Mouse (Mus musculus) midbrain, postnatal 0 days (tissue): ENCODE measurements around the gene Acer3. TPM values are rescaled to one million over a fixed set of nuclear protein-coding genes. Genes with fewer than 3 reads are reported as not detected.
"Not testable (repeated sequence)": the region's sequence is repeated elsewhere in the genome, so short reads cannot be mapped to it uniquely, and the experiment has no call there.

Experiments used
- ATAC-seq: fragments of 200-750 bp; cut with Nextera tagmentation; 2 replicates; pipeline ENCODE4 v1.8.0; 2017; ENCODE audit warnings: moderate number of reproducible peaks, mild to moderate bottlenecking, moderate TSS enrichment, moderate library complexity; ENCODE audit not compliant: low FRiP score
- DNase-seq: peaks from one replicate; pipeline ENCODE4 v3.0.0-alpha.2; 2015; ENCODE audit warnings: low spot score
- H3K27ac ChIP-seq: fragments of 300-500 bp; sonication (generic); 2 replicates; pipeline ENCODE4 v1.5.1; 2014; ENCODE audit warnings: low read depth, mild to moderate bottlenecking, low read length, mixed read lengths
- H3K27me3 ChIP-seq: fragments of 300-500 bp; sonication (generic); 2 replicates; pipeline ENCODE4 v1.6.1; 2014; ENCODE audit warnings: low read length, control low read depth, mixed read lengths; ENCODE audit not compliant: insufficient read depth
- H3K36me3 ChIP-seq: fragments of 300-500 bp; sonication (generic); 2 replicates; pipeline ENCODE4 v1.6.1; 2014; ENCODE audit warnings: low read length, control low read depth, mixed read lengths; ENCODE audit not compliant: insufficient read depth
- H3K4me1 ChIP-seq: fragments of 300-500 bp; sonication (generic); 2 replicates; pipeline ENCODE4 v1.6.1; 2014; ENCODE audit warnings: mild to moderate bottlenecking, control low read depth, antibody characterized with exemption, low read length, mixed read lengths; ENCODE audit not compliant: insufficient read depth
- H3K4me2 ChIP-seq: fragments of 300-500 bp; sonication (generic); 2 replicates; pipeline ENCODE4 v1.6.1; 2014; ENCODE audit warnings: low read depth, mild to moderate bottlenecking, low read length, mixed read lengths; ENCODE audit not compliant: poor library complexity, severe bottlenecking
- H3K4me3 ChIP-seq: fragments of 300-500 bp; sonication (generic); 2 replicates; pipeline ENCODE4 v1.5.1; 2014; ENCODE audit warnings: low read depth, mild to moderate bottlenecking, low read length, moderate library complexity
- H3K9ac ChIP-seq: fragments of 300-500 bp; sonication (generic); replicated peaks from 2 replicates; pipeline ENCODE4 v1.6.1; 2014; ENCODE audit warnings: mild to moderate bottlenecking, low read length, moderate library complexity, mixed read lengths; ENCODE audit not compliant: poor library complexity, severe bottlenecking
- H3K9me3 ChIP-seq: fragments of 300-500 bp; sonication (generic); 2 replicates; pipeline ENCODE4 v1.6.1; 2016; ENCODE audit warnings: low read length, control low read depth
- CTCF ChIP-seq: IDR thresholded peaks from 2 replicates; pipeline ENCODE4 v1.5.1; 2016; ENCODE audit warnings: antibody characterized with exemption, mild to moderate bottlenecking
- WGBS: fragments of 180-500 bp; shearing (Covaris S2); extraction: QIAGEN DNeasy Blood & Tissue Kit; methylation state at CpG from one replicate; pipeline ENCODE4 v1.1.7; 2014; 5-methylcytosine and 5-hydroxymethylcytosine counted together
- polyA plus RNA-seq: library from polyadenylated mRNA; unstranded; fragments of >200 nt; fragmentation: Nextera tagmentation; extraction: Ambion mirVana; gene quantifications from 2 replicates; pipeline ENCODE4 v1.2.1, GENCODE M21; 2015
- total RNA-seq: library from RNA; depleted of rRNA; stranded (reverse); fragments of >200 nt; gene quantifications from 2 replicates; pipeline ENCODE4 v1.2.3, GENCODE M21; 2014

Gene Acer3
- total and polyA plus RNA-seq, 2 experiments from 2014 or later = 12.0 to 19.8 TPM

DNA sequence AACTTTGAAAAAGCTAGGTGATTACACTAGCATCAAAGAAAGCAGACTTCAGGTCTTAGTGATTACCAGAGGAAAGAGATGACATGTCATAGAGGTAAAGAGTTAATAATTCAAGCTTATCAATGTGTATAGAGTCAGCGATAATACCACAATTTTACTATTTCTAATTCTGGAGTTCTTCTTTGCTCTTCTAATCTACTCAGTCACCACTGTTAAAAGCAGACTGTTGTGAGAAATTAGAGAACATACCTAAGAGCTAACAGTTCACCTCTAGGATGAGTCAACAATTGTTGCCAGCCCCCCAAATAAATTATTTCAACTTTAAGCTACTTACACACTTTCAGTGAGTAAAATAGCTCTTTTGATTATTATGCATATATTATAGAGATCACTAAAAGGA lies 28.1 kb downstream of the Acer3 start:
- Histone ChIP-seq H3K27me3 (no peaks in the 10 kb centered on the region), H3K9me3 (no peaks in the 10 kb centered on the region), H3K4me3 (no peak overlapping the region), H3K4me2 (no peak overlapping the region), H3K4me1 (no peaks in the 10 kb centered on the region), H3K36me3 (no peaks in the 10 kb centered on the region), H3K27ac (no peak overlapping the region), H3K9ac (no peak overlapping the region)
- WGBS = 90% methylated on average over 1 of the region's 1 CpGs
- DNase-seq (no peak), ATAC-seq (no peak)
- no peak for TF ChIP-seq CTCF

DNA sequence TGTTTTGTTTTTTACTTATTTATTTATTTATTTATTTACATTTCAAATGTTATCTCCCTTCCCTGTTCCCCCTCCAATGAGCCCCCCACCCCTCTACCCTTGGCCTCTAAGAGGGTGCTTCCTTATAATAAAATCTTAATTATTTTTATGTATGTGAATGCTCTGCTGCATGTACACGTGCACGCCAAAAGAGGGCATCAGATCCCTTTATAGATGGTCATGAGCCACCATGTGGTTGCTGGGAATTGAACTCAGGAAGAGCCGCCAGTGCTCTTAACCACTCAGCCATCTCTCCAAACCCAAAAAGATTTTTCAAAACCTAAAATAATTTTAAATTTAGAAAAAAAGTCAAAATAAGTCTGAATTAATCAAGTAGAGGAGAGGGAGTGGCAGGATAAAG lies 31.4 kb downstream of the Acer3 start:
- TF ChIP-seq CTCF = no peak
- H3K27me3 ChIP-seq = no peaks in the 10 kb centered on the region
- H3K36me3 ChIP-seq = no peaks in the 10 kb centered on the region
- no peak overlapping the region for H3K27ac ChIP-seq
- ATAC-seq = no peak
- H3K4me2 ChIP-seq = no peak overlapping the region
- WGBS = 35% methylated on average over 3 of the region's 3 CpGs
- H3K4me1 ChIP-seq = no peaks in the 10 kb centered on the region
- no peak overlapping the region for H3K9ac ChIP-seq
- H3K4me3 ChIP-seq = no peak overlapping the region
- no peaks in the 10 kb centered on the region for H3K9me3 ChIP-seq
- DNase-seq = no peak

DNA sequence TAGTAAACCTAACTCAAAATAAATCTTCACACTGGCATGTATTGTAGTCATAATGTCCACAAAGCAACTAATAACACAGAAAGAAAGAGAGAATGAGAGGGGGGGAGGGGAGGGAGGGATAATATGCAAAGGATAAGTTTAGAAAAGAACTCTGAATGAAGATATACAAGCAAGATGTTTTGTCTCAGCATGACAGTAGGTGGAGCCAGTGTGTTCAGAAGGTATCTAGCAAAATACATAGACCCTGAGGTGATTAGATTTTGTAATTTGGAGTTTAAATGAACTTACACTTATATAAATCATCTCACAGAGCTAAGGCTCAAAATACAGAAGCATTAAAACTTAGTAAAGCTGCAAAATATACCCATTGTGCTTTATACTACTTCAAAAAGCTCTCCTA lies 44.7 kb downstream of the Acer3 start:
- no peak for DNase-seq
- TF ChIP-seq CTCF = peak; percentile 29
- no peak for ATAC-seq

DNA sequence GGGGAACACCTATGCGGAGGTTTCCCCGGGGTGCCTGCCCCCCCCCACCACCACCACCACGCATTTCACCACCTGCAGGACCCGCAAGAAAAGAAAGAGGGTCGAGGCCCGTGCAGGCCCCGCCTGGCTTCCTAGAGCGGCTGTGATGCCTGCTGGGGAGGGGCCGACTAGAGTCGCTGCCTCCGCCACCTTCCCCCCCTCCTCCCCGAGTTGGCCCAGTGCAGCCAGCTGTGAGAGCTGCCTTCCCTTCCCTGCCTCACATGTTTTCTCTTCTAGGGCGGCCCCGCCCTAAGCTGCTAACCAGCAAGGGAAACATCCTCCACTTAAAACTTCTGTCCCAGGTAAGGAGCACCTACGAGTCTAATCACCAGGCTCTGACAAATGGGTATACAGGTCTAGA lies 52.8 kb downstream of the Acer3 start:
- not testable (repeated sequence) for ATAC-seq, DNase-seq, H3K9me3 ChIP-seq, H3K27ac ChIP-seq, H3K27me3 ChIP-seq, H3K36me3 ChIP-seq, H3K9ac ChIP-seq, H3K4me3 ChIP-seq, H3K4me1 ChIP-seq, H3K4me2 ChIP-seq
- 26% methylated on average over 8 of the region's 15 CpGs for WGBS

More for the DNA sequence above, 44.7 kb downstream of the Acer3 start:
- Histone ChIP-seq H3K9ac (no peak overlapping the region), H3K27ac (no peak overlapping the region), H3K9me3 (no peaks in the 10 kb centered on the region), H3K4me2 (no peak overlapping the region), H3K27me3 (no peaks in the 10 kb centered on the region), H3K4me3 (no peak overlapping the region), H3K4me1 (no peaks in the 10 kb centered on the region), H3K36me3 (no peaks in the 10 kb centered on the region)

DNA sequence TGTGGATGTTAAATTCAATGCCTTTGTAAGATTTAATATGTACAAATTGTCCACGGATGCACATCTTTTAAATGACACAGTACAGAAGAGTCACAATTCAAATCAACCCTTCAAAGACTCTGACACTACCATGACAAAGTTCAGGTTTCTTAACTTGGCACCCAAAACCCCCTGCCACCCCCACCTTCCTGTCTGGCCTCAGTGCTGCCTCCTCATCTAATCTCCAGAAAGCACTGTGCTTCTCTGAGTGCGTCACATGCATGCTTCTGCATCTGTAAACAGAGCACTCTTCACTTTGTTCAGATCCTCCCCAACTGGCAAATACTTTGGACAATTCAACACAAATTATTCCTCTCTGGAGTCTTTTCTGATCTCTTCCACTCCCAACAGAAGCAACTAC lies 68.5 kb downstream of the Acer3 start:
- no peak overlapping the region for H3K4me3 ChIP-seq
- no peak for TF ChIP-seq CTCF
- ATAC-seq = no peak

DNA sequence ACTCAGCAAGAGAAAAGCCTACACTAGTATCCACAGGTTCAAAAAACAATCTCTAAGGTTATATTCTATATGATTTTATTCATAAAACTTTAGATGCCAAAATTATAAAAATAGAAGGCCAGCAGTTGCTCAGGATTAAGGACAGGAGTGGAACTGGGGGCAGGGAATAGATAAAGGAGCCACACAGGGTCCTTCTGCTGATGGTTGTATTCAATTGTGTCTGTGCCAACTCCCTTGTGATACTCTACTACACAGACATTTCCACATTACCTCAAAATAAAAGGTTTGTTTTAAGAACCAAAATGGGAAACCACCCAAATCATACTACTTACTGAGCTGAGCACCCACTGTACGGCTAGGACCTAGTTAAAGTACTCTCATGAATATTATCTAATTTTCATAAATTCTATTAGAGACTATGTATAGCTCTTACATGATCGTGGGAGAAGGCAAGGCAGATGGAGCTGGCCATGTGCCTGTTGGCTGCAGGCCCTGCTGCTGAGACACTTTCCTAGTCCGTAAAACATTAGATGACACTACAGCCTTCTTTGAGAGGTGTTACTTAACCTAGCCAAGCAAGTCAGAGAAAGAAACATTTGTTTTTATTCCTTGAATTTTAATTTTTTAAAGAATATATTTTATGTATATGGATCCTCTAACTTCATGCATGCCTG lies 84.2 kb downstream of the Acer3 start:
- no peaks in the 10 kb centered on the region for H3K36me3 ChIP-seq
- no peak overlapping the region for H3K4me2 ChIP-seq
- DNase-seq (peak; percentile 68), ATAC-seq (no peak)
- no peak overlapping the region for H3K4me3 ChIP-seq
- no peaks in the 10 kb centered on the region for H3K9me3 ChIP-seq
- no peak for TF ChIP-seq CTCF
- H3K4me1 ChIP-seq = no peaks in the 10 kb centered on the region
- H3K27me3 ChIP-seq = no peaks in the 10 kb centered on the region
- H3K9ac ChIP-seq = no peak overlapping the region
- no peak overlapping the region for H3K27ac ChIP-seq
- WGBS = 82% methylated on average over 3 of the region's 3 CpGs

More for the DNA sequence above, 68.5 kb downstream of the Acer3 start:
- H3K9ac ChIP-seq = no peak overlapping the region
- no peaks in the 10 kb centered on the region for H3K27me3 ChIP-seq
- no peak for DNase-seq
- H3K27ac ChIP-seq = no peak overlapping the region
- no peaks in the 10 kb centered on the region for H3K9me3 ChIP-seq
- no peaks in the 10 kb centered on the region for H3K36me3 ChIP-seq
- no peak overlapping the region for H3K4me2 ChIP-seq
- no peaks in the 10 kb centered on the region for H3K4me1 ChIP-seq
- WGBS = 86% methylated on average over 2 of the region's 2 CpGs
